Mouse (Mus musculus) forebrain, embryonic 13.5 days (tissue): Measurements from ENCODE around the gene Hpgd. TPM values are rescaled to one million over a fixed set of nuclear protein-coding genes. Genes with fewer than 3 reads are reported as not detected.

Experiments used
- ATAC-seq: fragments of 200-750 bp; cut with Nextera tagmentation; 2 replicates; pipeline ENCODE4 v1.8.0; 2017
- H3K27ac ChIP-seq: fragments of 300-500 bp; sonication (generic); 2 replicates; pipeline ENCODE4 v1.5.1; 2015; ENCODE audit warnings: inconsistent platforms, mild to moderate bottlenecking, moderate library complexity
- H3K27me3 ChIP-seq: fragments of 300-500 bp; sonication (generic); 2 replicates; pipeline ENCODE4 v1.6.1; 2015; ENCODE audit warnings: mild to moderate bottlenecking, inconsistent platforms
- H3K36me3 ChIP-seq: fragments of 300-500 bp; sonication (generic); 2 replicates; pipeline ENCODE4 v1.6.1; 2015; ENCODE audit warnings: mild to moderate bottlenecking, inconsistent platforms; ENCODE audit not compliant: poor library complexity, severe bottlenecking
- H3K4me1 ChIP-seq: fragments of 300-500 bp; sonication (generic); 2 replicates; pipeline ENCODE4 v1.6.1; 2015; ENCODE audit warnings: inconsistent platforms
- H3K4me2 ChIP-seq: fragments of 300-500 bp; sonication (generic); 2 replicates; pipeline ENCODE4 v1.6.1; 2015; ENCODE audit warnings: inconsistent platforms, mild to moderate bottlenecking, moderate library complexity
- H3K4me3 ChIP-seq: fragments of 300-500 bp; sonication (generic); 2 replicates; pipeline ENCODE4 v1.5.1; 2015; ENCODE audit warnings: mild to moderate bottlenecking, inconsistent platforms
- H3K9ac ChIP-seq: fragments of 300-500 bp; sonication (generic); 2 replicates; pipeline ENCODE4 v1.6.1; 2015; ENCODE audit warnings: mild to moderate bottlenecking, inconsistent platforms
- H3K9me3 ChIP-seq: fragments of 300-500 bp; sonication (generic); replicated peaks from 2 replicates; pipeline ENCODE4 v1.6.1; 2016; ENCODE audit warnings: inconsistent platforms
- WGBS: fragments of 180-500 bp; shearing (Covaris S2); methylation state at CpG from one replicate; pipeline ENCODE4 v1.1.7; 2015; 5-methylcytosine and 5-hydroxymethylcytosine counted together
- polyA plus RNA-seq: library from polyadenylated mRNA; unstranded; fragments of >200 nt; fragmentation: Nextera tagmentation; extraction: Ambion mirVana; gene quantifications from 2 replicates; pipeline ENCODE4 v1.2.1, GENCODE M21; 2015

Gene Hpgd
- polyA plus RNA-seq, 1 experiment from 2014 or later = 3.8 TPM

DNA sequence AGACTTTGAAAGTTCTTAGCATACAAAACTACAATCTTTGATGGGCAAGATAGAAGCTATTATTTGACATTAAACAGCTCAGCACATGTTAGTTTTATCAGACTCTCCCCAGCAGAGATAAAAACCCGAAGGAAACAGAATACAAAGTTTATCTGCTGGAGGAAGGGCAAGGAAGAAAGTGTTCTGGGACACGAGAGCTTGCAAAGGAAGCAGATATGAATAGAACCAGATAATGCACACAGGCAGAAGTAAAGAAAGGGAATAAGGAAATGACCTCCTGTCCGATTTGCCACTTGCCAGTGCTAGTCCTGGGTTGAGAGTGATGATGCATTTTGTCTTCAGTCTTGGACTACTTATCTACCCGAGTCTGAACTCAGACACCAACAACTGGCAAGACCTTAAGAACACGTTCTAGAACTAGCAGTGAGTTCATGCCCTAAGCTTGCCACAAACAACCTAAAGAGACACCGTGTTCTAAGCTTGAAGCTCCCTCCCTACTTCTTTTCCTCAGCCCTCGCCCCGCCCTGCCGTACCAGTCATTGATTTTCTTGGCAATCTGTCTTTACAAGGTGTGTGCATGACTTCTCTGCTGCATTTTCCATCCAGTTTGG is 41.1 kb downstream of the Hpgd start:
- Histone ChIP-seq H3K9ac (no peak overlapping the region), H3K4me1 (no peaks in the 10 kb centered on the region), H3K27me3 (no peaks in the 10 kb centered on the region), H3K9me3 (no peaks in the 10 kb centered on the region), H3K27ac (no peak overlapping the region), H3K36me3 (no peaks in the 10 kb centered on the region), H3K4me3 (no peak overlapping the region), H3K4me2 (no peak overlapping the region)
- no peak for ATAC-seq
- WGBS = 82% methylated on average over 9 of the region's 9 CpGs

DNA sequence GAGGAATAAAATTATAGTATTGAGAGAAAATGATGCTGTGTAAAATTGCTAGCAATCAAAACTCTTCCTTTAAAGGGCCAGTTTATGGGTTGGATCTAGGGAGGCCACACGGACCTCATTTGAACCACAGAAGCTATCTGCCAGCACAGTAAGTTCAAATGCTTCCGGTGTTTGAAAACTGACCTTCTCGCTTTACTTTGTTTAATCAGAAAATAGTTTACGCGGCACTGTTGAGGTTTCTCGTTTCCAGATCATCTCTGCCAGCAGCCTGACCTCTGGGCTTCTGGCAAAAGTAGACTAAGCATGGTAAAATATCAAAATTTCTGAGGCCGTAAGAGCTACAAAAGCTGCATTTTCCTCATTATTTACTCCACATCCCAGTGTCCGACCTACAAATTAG is 42.4 kb downstream of the Hpgd start:
- H3K36me3 ChIP-seq = no peaks in the 10 kb centered on the region
- H3K27ac ChIP-seq = no peak overlapping the region
- no peak for ATAC-seq
- H3K4me3 ChIP-seq = no peak overlapping the region
- H3K27me3 ChIP-seq = no peaks in the 10 kb centered on the region
- H3K4me1 ChIP-seq = no peaks in the 10 kb centered on the region
- H3K4me2 ChIP-seq = no peak overlapping the region
- H3K9me3 ChIP-seq = no peaks in the 10 kb centered on the region
- no peak overlapping the region for H3K9ac ChIP-seq
- WGBS = 89% methylated on average over 8 of the region's 8 CpGs

DNA sequence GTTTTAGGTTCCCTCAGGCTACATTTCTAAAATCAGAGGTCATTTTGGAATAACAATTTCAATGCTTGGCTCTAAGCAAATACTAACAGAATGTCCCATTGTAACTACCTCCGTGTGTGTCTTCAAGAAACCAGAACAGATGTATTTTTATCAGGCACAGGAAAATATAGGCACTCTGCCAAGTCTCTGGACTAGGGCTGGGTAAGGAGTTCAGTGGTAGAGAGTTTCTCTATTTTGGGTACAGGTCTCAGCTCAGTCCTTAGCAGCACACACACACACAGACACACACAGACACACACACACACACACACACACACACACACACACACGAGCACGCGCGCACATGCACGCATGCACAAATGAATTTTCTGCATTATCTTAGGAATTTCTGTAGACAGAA is 49.1 kb downstream of the Hpgd start:
- Histone ChIP-seq H3K9ac (no peak overlapping the region), H3K4me3 (no peak overlapping the region), H3K9me3 (no peaks in the 10 kb centered on the region), H3K4me2 (no peak overlapping the region), H3K27me3 (no peaks in the 10 kb centered on the region), H3K36me3 (no peaks in the 10 kb centered on the region), H3K27ac (no peak overlapping the region), H3K4me1 (no peaks in the 10 kb centered on the region)
- 0 out of 2 replicates have a peak, but pooled peaks have one; percentile 27 for ATAC-seq
- 83% methylated on average over 6 of the region's 6 CpGs for WGBS

DNA sequence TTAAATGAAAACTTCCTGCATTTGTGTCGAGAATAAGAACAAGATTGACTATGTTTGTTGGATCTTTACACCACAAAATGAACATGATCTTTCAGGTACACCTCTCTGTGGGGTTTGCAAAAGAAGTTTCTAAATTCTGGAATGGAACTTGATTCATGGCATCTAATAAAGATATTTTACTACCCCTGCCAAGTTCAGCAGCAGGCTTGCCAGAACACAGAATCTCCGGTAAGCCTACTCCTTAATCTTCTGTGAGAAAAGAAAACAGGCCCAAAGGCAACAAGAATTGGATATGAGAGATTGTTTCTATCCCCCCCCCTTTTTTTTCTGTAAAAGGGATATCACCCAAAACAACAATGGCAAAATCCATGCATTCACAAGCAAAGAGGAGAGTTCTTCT is 49.6 kb downstream of the Hpgd start:
- Histone ChIP-seq H3K4me2 (no peak overlapping the region), H3K36me3 (no peaks in the 10 kb centered on the region), H3K27me3 (no peaks in the 10 kb centered on the region), H3K4me1 (no peaks in the 10 kb centered on the region), H3K9ac (no peak overlapping the region), H3K9me3 (no peaks in the 10 kb centered on the region), H3K27ac (no peak overlapping the region), H3K4me3 (no peak overlapping the region)
- ATAC-seq = no peak
- 78% methylated on average over 2 of the region's 2 CpGs for WGBS

DNA sequence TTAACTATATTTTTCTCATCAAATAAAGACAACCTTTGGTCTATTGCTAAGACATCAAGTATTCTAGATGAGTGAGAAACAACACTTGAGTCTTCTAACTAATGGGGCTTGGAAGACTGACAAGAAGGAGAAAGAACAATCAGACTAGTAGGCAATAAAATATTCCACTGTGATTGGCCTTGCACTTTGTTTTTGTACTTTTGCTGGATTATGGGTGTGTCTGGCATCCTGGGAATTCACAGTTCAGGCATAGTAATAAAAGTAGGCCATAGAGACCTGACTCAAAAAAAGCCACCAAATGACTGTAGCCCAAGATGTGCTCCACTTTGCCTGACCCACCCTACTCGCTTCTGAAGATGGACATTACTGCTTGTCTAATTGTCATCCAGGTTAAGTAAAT is 50.0 kb downstream of the Hpgd start:
- no peak for ATAC-seq
- Histone ChIP-seq H3K9ac (no peak overlapping the region), H3K9me3 (no peaks in the 10 kb centered on the region), H3K4me2 (no peak overlapping the region), H3K36me3 (no peaks in the 10 kb centered on the region), H3K27me3 (no peaks in the 10 kb centered on the region), H3K27ac (no peak overlapping the region), H3K4me1 (no peaks in the 10 kb centered on the region), H3K4me3 (no peak overlapping the region)
- 70% methylated on average over 1 of the region's 1 CpGs for WGBS

DNA sequence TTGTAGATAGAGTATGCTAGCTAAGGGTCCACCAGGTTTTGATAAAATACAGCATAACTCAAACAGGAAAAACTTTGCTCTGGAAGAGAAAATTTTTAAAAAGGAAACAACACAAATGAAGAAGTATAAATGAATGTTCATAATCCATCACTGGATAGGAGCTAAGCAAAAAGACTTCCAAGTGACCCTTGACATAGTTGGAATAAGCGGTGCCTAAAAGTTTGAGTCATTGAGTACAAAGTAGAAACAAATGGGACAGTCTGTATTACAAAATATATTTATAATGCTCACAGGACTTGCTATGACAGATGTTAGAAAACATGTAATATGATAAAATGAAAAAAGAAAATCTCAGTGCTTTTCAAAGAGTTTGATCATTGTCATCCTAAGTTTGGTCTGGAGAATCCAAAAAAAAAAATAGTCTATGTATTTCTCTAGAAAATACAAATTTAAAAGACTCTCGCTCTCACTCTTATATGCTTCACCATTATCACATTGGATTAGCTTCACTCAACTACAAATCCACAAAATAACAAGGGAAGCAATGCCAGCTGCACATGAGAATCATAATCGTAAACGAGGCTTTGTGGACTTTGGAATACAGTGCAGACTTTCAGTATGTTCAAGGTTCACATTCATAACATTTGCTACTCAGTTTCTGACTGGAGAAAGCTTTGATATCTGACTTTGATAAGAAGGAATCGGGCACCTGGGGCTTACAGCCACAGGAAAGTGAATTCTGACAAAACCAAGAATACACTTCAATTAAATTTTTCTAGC is 51.4 kb downstream of the Hpgd start:
- Histone ChIP-seq H3K36me3 (no peaks in the 10 kb centered on the region), H3K4me2 (no peak overlapping the region), H3K9me3 (no peaks in the 10 kb centered on the region), H3K27ac (no peak overlapping the region), H3K9ac (no peak overlapping the region), H3K4me3 (no peak overlapping the region), H3K4me1 (no peaks in the 10 kb centered on the region), H3K27me3 (no peaks in the 10 kb centered on the region)
- ATAC-seq = no peak
- WGBS = 91% methylated on average over 5 of the region's 5 CpGs

DNA sequence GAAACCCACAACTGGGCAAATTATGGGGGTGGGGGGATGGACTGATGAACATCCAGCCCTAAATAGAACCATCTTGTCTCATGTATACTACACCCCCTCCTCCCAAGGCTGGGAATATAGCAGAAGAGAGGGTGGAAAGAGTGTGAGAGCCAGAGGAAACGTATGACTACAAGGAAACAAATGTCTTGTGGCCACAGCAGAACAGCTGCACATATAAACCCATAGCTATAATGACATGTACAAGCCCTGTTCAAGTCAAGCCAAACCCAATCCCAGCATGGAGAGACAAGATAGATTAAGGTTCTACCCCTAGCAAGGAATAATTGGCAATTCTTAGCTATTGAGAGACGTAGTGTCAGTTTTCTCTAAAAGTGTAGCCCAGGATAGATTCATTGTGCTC is 68.8 kb downstream of the Hpgd start:
- 87% methylated on average over 2 of the region's 2 CpGs for WGBS
- Histone ChIP-seq H3K4me1 (no peaks in the 10 kb centered on the region), H3K4me2 (no peak overlapping the region), H3K4me3 (no peak overlapping the region), H3K9me3 (no peaks in the 10 kb centered on the region), H3K27me3 (no peaks in the 10 kb centered on the region), H3K36me3 (no peaks in the 10 kb centered on the region), H3K9ac (no peak overlapping the region), H3K27ac (no peak overlapping the region)
- ATAC-seq = no peak
